Mouse (Mus musculus): Measurements from ENCODE around the gene Shroom3. TPM values are rescaled to one million over a fixed set of nuclear protein-coding genes. Genes with fewer than 3 reads are reported as not detected.

Shroom3 gene
- total and polyA plus RNA-seq, 3 experiments: 0.04 to 0.11 TPM; not detected in 1

GRCm38 (mm10) chr5:92666860-92667259 is 16.4 kb upstream of the Shroom3 start:
- Histone ChIP-seq H3K27me3 (replicated peaks) (no peaks in the 10 kb centered on the region), H3K79me2 (replicated peaks; ENCODE audit: control insufficient read depth, extremely low read depth, insufficient read depth, poor library complexity, severe bottlenecking) (no peaks in the 10 kb centered on the region), H3K9me3 (replicated peaks; ENCODE audit: low read length) (no peaks in the 10 kb centered on the region), H3K36me3 (replicated peaks in 1 of 2; ENCODE audit: control insufficient read depth in 1 of 2, insufficient read depth in 1 of 2, low read length in 1 of 2) (no peaks in the 10 kb centered on the region), H3K9ac (ENCODE audit: insufficient read depth, low read depth) (no peak overlapping the region), H3K4me1 (ENCODE audit: control insufficient read depth in 1 of 2, insufficient read depth in 2 of 2) (peaks cover 0 to 16% of the 10 kb centered on the region in 2 experiments; a peak in 2 of 4 replicates), H3K4me2 (ENCODE audit: insufficient read depth, low read depth, poor library complexity, severe bottlenecking) (no peak overlapping the region), H3K27ac (ENCODE audit: insufficient read depth, low read depth) (no peak overlapping the region), H3K4me3 (replicated peaks in 1 of 3; ENCODE audit: low read depth in 2 of 3, low read length in 2 of 3, poor library complexity in 1 of 3) (no peak overlapping the region)
- TF ChIP-seq JUN (IDR thresholded peaks at IDR 0.05; ENCODE audit: insufficient read depth, low read depth, low read length) (no peak), ZMIZ1 (IDR thresholded peaks at IDR 0.05; ENCODE audit: low read depth, low read length) (no peak), RCOR1 (conservative IDR thresholded peaks at IDR 0.05; ENCODE audit: low read depth, low read length) (no peak), POLR2AphosphoS2 (IDR thresholded peaks at IDR 0.05; ENCODE audit: low read depth, low read length) (no peak), RAD21 (IDR thresholded peaks at IDR 0.05; ENCODE audit: low read depth, low read length) (no peak), GABPA (IDR thresholded peaks at IDR 0.05; ENCODE audit: insufficient replicate concordance, low read depth, low read length) (no peak), POLR2A (IDR thresholded peaks at IDR 0.05; ENCODE audit: low read depth, low read length) (no peak), PAX5 (IDR thresholded peaks at IDR 0.05; ENCODE audit: low read length) (no peak), USF1 (IDR thresholded peaks at IDR 0.05; ENCODE audit: low read depth, low read length) (peak; percentile 47), UBTF (IDR thresholded peaks at IDR 0.05; ENCODE audit: low read depth, low read length) (no peak), MYC (IDR thresholded peaks at IDR 0.05; ENCODE audit: low read depth, low read length) (no peak), USF2 (conservative IDR thresholded peaks at IDR 0.05; ENCODE audit: low read depth, low read length) (peak; percentile 32), MEF2A (IDR thresholded peaks at IDR 0.05; ENCODE audit: borderline replicate concordance, low read depth, low read length) (no peak), MAZ (IDR thresholded peaks at IDR 0.05; ENCODE audit: low read depth, low read length) (no peak), ELF1 (IDR thresholded peaks at IDR 0.05; ENCODE audit: low read depth, low read length) (no peak), SIN3A (IDR thresholded peaks at IDR 0.05; ENCODE audit: low read length) (no peak), E2F4 (IDR thresholded peaks at IDR 0.05; ENCODE audit: insufficient replicate concordance, low read depth, low read length) (no peak), CHD1 (IDR thresholded peaks at IDR 0.05; ENCODE audit: low read depth, low read length) (no peak), SMC3 (IDR thresholded peaks at IDR 0.05; ENCODE audit: low read depth, low read length) (no peak), MAX (IDR thresholded peaks at IDR 0.05; ENCODE audit: low read length) (peak; percentile 20; the same call in 1 of the 2 replicates), BHLHE40 (IDR thresholded peaks at IDR 0.05; ENCODE audit: low read depth, low read length) (peak; percentile 55), IRF4 (IDR thresholded peaks at IDR 0.05; ENCODE audit: low read depth, low read length) (0 out of 2 replicates have a peak, but pooled peaks have one; percentile 35), TBP (conservative IDR thresholded peaks at IDR 0.05; ENCODE audit: low read depth, low read length) (no peak), CTCF (conservative IDR thresholded peaks at IDR 0.05 in 1 of 2, IDR thresholded peaks at IDR 0.05 in 1 of 2; ENCODE audit: low read depth in 2 of 2, low read length in 2 of 2) (no peak)
- in situ Hi-C loops (cut with MboI; ENCODE audit: low pct_ligation_motif_present, low pct_unique_long_range_greater_than_20kb, low sequenced_read_pairs) (loop anchor here (25.0 kb wide), 2 partner anchors 205 to 270 kb away; no protein-coding TSS in a partner anchor), dilution Hi-C loops (cut with MboI; ENCODE audit: extremely low pct_ligation_motif_present, extremely low pct_unique_long_range_greater_than_20kb, low sequenced_read_pairs) (no loop called here)
- DNase-seq (ENCODE audit: extremely low read depth): no peak
